In genomic region chr12:11336845-11337244, GRCm38 (mm10) we compare ENCODE assay signal across 8 mouse cellular contexts.
DNase-seq lines count a peak whose midpoint lies in the region; ATAC-seq and TF ChIP-seq lines count a peak whose summit lies in the region.

No protein-coding gene starts in this region.

- H3K27me3 ChIP-seq in intestine, postnatal 0 days (replicated peaks; ENCODE audit: control insufficient read depth, insufficient read depth, low read length), result no peaks in the 10 kb centered on the region
- no peaks in the 10 kb centered on the region for H3K27me3 ChIP-seq in intestine, embryonic 15.5 days (replicated peaks)
- no peaks in the 10 kb centered on the region for H3K27me3 ChIP-seq in hindbrain, embryonic 12.5 days

- no peak for ATAC-seq in intestine, postnatal 0 days
- ATAC-seq in intestine, embryonic 15.5 days, result no peak
- no peak for ATAC-seq in hindbrain, embryonic 12.5 days (ENCODE audit: low FRiP score)

- no peaks in the 10 kb centered on the region for H3K36me3 ChIP-seq in intestine, postnatal 0 days (ENCODE audit: control insufficient read depth, insufficient read depth)
- H3K36me3 ChIP-seq in intestine, embryonic 15.5 days, result no peaks in the 10 kb centered on the region
- no peaks in the 10 kb centered on the region for H3K36me3 ChIP-seq in hindbrain, embryonic 12.5 days

- WGBS in intestine, postnatal 0 days, result 40% methylated on average over 4 of the region's 4 CpGs
- WGBS in intestine, embryonic 15.5 days, result 40% methylated on average over 4 of the region's 4 CpGs
- WGBS in hindbrain, embryonic 12.5 days, result 43% methylated on average over 4 of the region's 4 CpGs

- peak; percentile 82 for DNase-seq in 3T3-L1 (ENCODE audit: low read depth, low spot score)
- DNase-seq in CD8-positive naive resting alpha-beta T cell, adult 2 months (ENCODE audit: low read depth in 2 of 2, low spot score in 2 of 2), result peak; percentile 3 to 12
- peak; percentile 15 for DNase-seq in c-Kit-positive CD71-positive TER-119-negative erythroid progenitor cells, embryonic 14.5 days (ENCODE audit: low read depth)
- peak; percentile 69 for DNase-seq in induced T-regulatory cell, adult 2 months (ENCODE audit: low read depth)
- DNase-seq in lung, postnatal 36 days, result peak; percentile 82

- TF ChIP-seq CTCF in intestine, postnatal 0 days (IDR thresholded peaks at IDR 0.05; ENCODE audit: low read depth), result peak; percentile 78

- H3K4me1 ChIP-seq in intestine, postnatal 0 days (replicated peaks; ENCODE audit: control insufficient read depth, insufficient read depth, low read length), result no peaks in the 10 kb centered on the region
- no peaks in the 10 kb centered on the region for H3K4me1 ChIP-seq in intestine, embryonic 15.5 days (replicated peaks)
- no peaks in the 10 kb centered on the region for H3K4me1 ChIP-seq in hindbrain, embryonic 12.5 days

- H3K27ac ChIP-seq in intestine, postnatal 0 days (ENCODE audit: low read depth, low read length), result no peak overlapping the region
- no peak overlapping the region for H3K27ac ChIP-seq in intestine, embryonic 15.5 days
- no peak overlapping the region for H3K27ac ChIP-seq in hindbrain, embryonic 12.5 days

- no peak overlapping the region for H3K4me3 ChIP-seq in intestine, postnatal 0 days (ENCODE audit: low read depth, low read length)
- H3K4me3 ChIP-seq in intestine, embryonic 15.5 days (replicated peaks), result no peak overlapping the region
- H3K4me3 ChIP-seq in hindbrain, embryonic 12.5 days, result no peak overlapping the region

- H3K4me2 ChIP-seq in intestine, postnatal 0 days (replicated peaks; ENCODE audit: low read depth), result no peak overlapping the region
- no peak overlapping the region for H3K4me2 ChIP-seq in intestine, embryonic 15.5 days (replicated peaks)
- H3K4me2 ChIP-seq in hindbrain, embryonic 12.5 days (replicated peaks), result no peak overlapping the region

- H3K9ac ChIP-seq in intestine, postnatal 0 days (ENCODE audit: low read depth, low read length), result no peak overlapping the region
- no peak overlapping the region for H3K9ac ChIP-seq in intestine, embryonic 15.5 days
- H3K9ac ChIP-seq in hindbrain, embryonic 12.5 days, result no peak overlapping the region

- no peaks in the 10 kb centered on the region for H3K9me3 ChIP-seq in intestine, postnatal 0 days (ENCODE audit: control insufficient read depth)
- no peaks in the 10 kb centered on the region for H3K9me3 ChIP-seq in intestine, embryonic 15.5 days
- H3K9me3 ChIP-seq in hindbrain, embryonic 12.5 days (replicated peaks), result no peaks in the 10 kb centered on the region

Comparison
In these comparisons a context has a peak if more than half of its experiments do, and no peak if none do; other contexts are left out.
1. DNase-seq: peak in every context shown above with its lines; median percentile 82 in 3T3-L1; 82 in lung, postnatal 36 days; 69 in induced T-regulatory cell, adult 2 months; 15 in c-Kit-positive CD71-positive TER-119-negative erythroid progenitor cells, embryonic 14.5 days; 8 in CD8-positive naive resting alpha-beta T cell, adult 2 months.